Mouse (Mus musculus): ENCODE data around the gene Tns1.

DNA sequence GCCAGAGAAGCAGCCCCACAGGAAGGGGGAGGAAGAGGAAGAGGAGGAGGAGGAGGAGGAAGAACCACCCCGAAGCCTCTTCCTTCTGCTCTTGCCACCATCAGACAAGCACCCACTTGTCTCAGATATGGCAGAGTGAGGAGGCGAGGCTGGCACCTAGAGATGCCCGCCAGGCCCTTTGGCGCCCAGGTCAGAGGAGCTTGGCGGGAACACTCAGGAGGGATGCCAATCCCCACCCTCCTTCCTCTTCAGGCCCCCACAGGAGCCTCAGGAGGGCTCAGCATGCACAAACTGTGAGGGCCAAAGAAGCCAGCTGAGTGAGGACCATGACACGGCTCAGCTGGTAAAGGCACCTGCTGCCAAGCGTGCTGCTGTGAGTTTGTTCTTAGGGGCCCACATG, 3.1 kb downstream of the Tns1 start:
- no peak for TF ChIP-seq CTCF (IDR thresholded peaks at IDR 0.05; ENCODE audit: borderline replicate concordance, control insufficient read depth, extremely low read depth, insufficient read depth, low read length, poor library complexity)
- TF ChIP-seq POLR2A (IDR thresholded peaks at IDR 0.05; ENCODE audit: control insufficient read depth, extremely low read depth, insufficient read depth, low read length, poor library complexity) = no peak
